Mouse (Mus musculus) colon, adult 2 months (tissue): ENCODE data around the gene Slc2a5. TPM values are rescaled to one million over a fixed set of nuclear protein-coding genes. Genes with fewer than 3 reads are reported as not detected.

ENCODE experiments used
- polyA plus RNA-seq: library from polyadenylated mRNA; depleted of rRNA; stranded (reverse); fragments of >200 nt; gene quantifications from 2 replicates; pipeline ENCODE4 v1.2.3, GENCODE M21; 2012; rRNA removed

The Slc2a5 gene
- polyA plus RNA-seq = 2.2 and 3.7 TPM in 2 replicates

GRCm38 (mm10) chr4:150119055-150119454 is at the start of gene Slc2a5:
Slc2a5 (plus strand) TSS chr4:150119283.

GRCm38 (mm10) chr4:150087161-150087889 is 31.8 kb upstream of the Slc2a5 start, which contains the start of gene Gpr157:
Gpr157 (plus strand) TSS chr4:150087365.

Other genes starting within 250 kb of the Slc2a5 start
- gene Spsb1, start 164.2 kb upstream of the Slc2a5 start, polyA plus RNA-seq = 16.8 and 20.3 TPM in 2 replicates
- gene H6pd, start 110.3 kb upstream of the Slc2a5 start, polyA plus RNA-seq = 37.2 and 37.7 TPM in 2 replicates
- 2.0 and 2.2 TPM in 2 replicates for gene Gpr157, start 31.9 kb upstream of the Slc2a5 start, polyA plus RNA-seq
- 0.34 TPM in 1 of 2 replicates, not detected in the other for gene Slc2a7, start 29.7 kb downstream of the Slc2a5 start, polyA plus RNA-seq
- not detected in 2 replicates for gene Car6, start 82.0 kb downstream of the Slc2a5 start, polyA plus RNA-seq
- 273 and 536 TPM in 2 replicates for gene Eno1, start 117.4 kb downstream of the Slc2a5 start, polyA plus RNA-seq
- gene Rere, start 162.4 kb downstream of the Slc2a5 start, polyA plus RNA-seq = 34.3 and 41.8 TPM in 2 replicates